Mouse (Mus musculus): ENCODE results near the gene Spata18.

Spata18 gene

GRCm38 (mm10) chr5:73651061-73651854 lies at the start of gene Spata18:
Gene Spata18 (plus strand): TSS chr5:73651379.
- in situ Hi-C loops (cut with MboI, MseI) = no loop called here

GRCm38 (mm10) chr5:73602865-73603264 lies 48.3 kb upstream of the Spata18 start:
- in situ Hi-C loops (cut with MboI, MseI) = no loop called here

GRCm38 (mm10) chr5:73604542-73604941 lies 46.6 kb upstream of the Spata18 start:
- in situ Hi-C loops (cut with MboI, MseI) = no loop called here

GRCm38 (mm10) chr5:73604964-73605363 lies 46.2 kb upstream of the Spata18 start:
- in situ Hi-C loops (cut with MboI, MseI) = no loop called here

- in situ Hi-C loops (cut with MboI, MseI) = no loop called here
These were observed 40.1 kb upstream of the Spata18 start for GRCm38 (mm10) chr5:73611071-73611470.

- in situ Hi-C loops (cut with MboI, MseI) = no loop called here
These were observed 37.9 kb upstream of the Spata18 start for GRCm38 (mm10) chr5:73613296-73613695.

GRCm38 (mm10) chr5:73615211-73615610 lies 36.0 kb upstream of the Spata18 start:
- in situ Hi-C loops (cut with MboI, MseI) = no loop called here

- in situ Hi-C loops (cut with MboI, MseI) = no loop called here
These were observed 32.2 kb upstream of the Spata18 start for GRCm38 (mm10) chr5:73618969-73619368.

- in situ Hi-C loops (cut with MboI, MseI) = loop anchor here (5.0 to 25.0 kb wide), 2 partner anchors 193 to 613 kb away; partner anchors contain the start of gene Slc10a4 (in 1 of the 2)
These were observed 25.7 kb upstream of the Spata18 start for GRCm38 (mm10) chr5:73625505-73625904.

- in situ Hi-C loops (cut with MboI, MseI) = loop anchor here (5.0 to 25.0 kb wide), 2 partner anchors 195 to 615 kb away; partner anchors contain the start of gene Slc10a4 (in 1 of the 2)
These were observed 24.3 kb upstream of the Spata18 start for GRCm38 (mm10) chr5:73626842-73627241.

- in situ Hi-C loops (cut with MboI, MseI) = loop anchor here (5.0 to 25.0 kb wide), 2 partner anchors 195 to 615 kb away; partner anchors contain the start of gene Slc10a4 (in 1 of the 2)
These were observed 23.6 kb upstream of the Spata18 start for GRCm38 (mm10) chr5:73627559-73627958.

- in situ Hi-C loops (cut with MboI, MseI) = loop anchor here (5.0 to 25.0 kb wide), 2 partner anchors 196 to 616 kb away; partner anchors contain the start of gene Slc10a4 (in 1 of the 2)
These were observed 23.2 kb upstream of the Spata18 start for GRCm38 (mm10) chr5:73627991-73628390.

GRCm38 (mm10) chr5:73630141-73630540 lies 21.0 kb upstream of the Spata18 start:
- in situ Hi-C loops (cut with MboI, MseI) = loop anchor here in 1 of 2 experiments (10.0 to 25.0 kb wide), 2 partner anchors 85 to 618 kb away; partner anchors contain the start of gene Slc10a4

- in situ Hi-C loops (cut with MboI, MseI) = loop anchor here in 1 of 2 experiments (10.0 to 25.0 kb wide), 2 partner anchors 86 to 619 kb away; partner anchors contain the start of gene Slc10a4
These were observed 20.1 kb upstream of the Spata18 start for GRCm38 (mm10) chr5:73631001-73631558.

- in situ Hi-C loops (cut with MboI, MseI) = loop anchor here in 1 of 2 experiments (10.0 to 25.0 kb wide), 2 partner anchors 87 to 620 kb away; partner anchors contain the start of gene Slc10a4
These were observed 18.9 kb upstream of the Spata18 start, which contains the start of gene Lrrc66 for GRCm38 (mm10) chr5:73632291-73632690. Gene Lrrc66 (minus strand): TSS chr5:73632526.

GRCm38 (mm10) chr5:73633141-73633540 lies 18.0 kb upstream of the Spata18 start:
- in situ Hi-C loops (cut with MboI, MseI) = loop anchor here in 1 of 2 experiments (10.0 to 25.0 kb wide), 2 partner anchors 88 to 621 kb away; partner anchors contain the start of gene Slc10a4

GRCm38 (mm10) chr5:73637337-73638107 lies 13.7 kb upstream of the Spata18 start:
- in situ Hi-C loops (cut with MboI, MseI) = loop anchor here in 1 of 2 experiments (10.0 to 25.0 kb wide), 2 partner anchors 93 to 625 kb away; partner anchors contain the start of gene Slc10a4

GRCm38 (mm10) chr5:73641058-73641457 lies 10.1 kb upstream of the Spata18 start:
- in situ Hi-C loops (cut with MboI, MseI) = loop anchor here in 1 of 2 experiments (25.0 kb wide), 1 partner anchor 629 kb away; the partner anchor contains the start of gene Slc10a4

- in situ Hi-C loops (cut with MboI, MseI) = loop anchor here in 1 of 2 experiments (25.0 kb wide), 1 partner anchor 630 kb away; the partner anchor contains the start of gene Slc10a4
These were observed 9.1 kb upstream of the Spata18 start for GRCm38 (mm10) chr5:73642091-73642490.

- in situ Hi-C loops (cut with MboI, MseI) = loop anchor here in 1 of 2 experiments (25.0 kb wide), 1 partner anchor 635 kb away; the partner anchor contains the start of gene Slc10a4
These were observed 3.8 kb upstream of the Spata18 start, which contains the start of gene Sgcb for GRCm38 (mm10) chr5:73647261-73647900. Gene Sgcb (minus strand): TSS chr5:73647790.

All from T-helper 17 cell (primary cell).